In genomic region chr15:18748574-18749246, GRCm38 (mm10) we compare ENCODE assay signal across 11 mouse cellular contexts.
DNase-seq lines count a peak whose midpoint lies in the region; ATAC-seq lines count a peak whose summit lies in the region.
"Had no signal": no experiment of that assay in that cellular context is flagged by ENCODE, and none has a peak within 500 bp of the region (broad histone marks: within the 10 kb centered on the region; RNA-seq: fewer than 3 reads in every experiment).

No protein-coding gene starts in this region.

- ATAC-seq in CD4-positive, CD25-positive, alpha-beta regulatory T cell, adult 4 months: no peak

- DNase-seq in embryo, embryonic 11 days: peak; percentile 1
- no peak for DNase-seq in embryo, embryonic 9.5 days (ENCODE audit: extremely low spot score)
- DNase-seq in frontal cortex, adult 2 months (ENCODE audit: extremely low spot score in 1 of 2, low spot score in 1 of 2): peak; percentile 30 to 68
- DNase-seq in layer of hippocampus, postnatal 14 days (ENCODE audit: low spot score in 2 of 2): peak; percentile 69 to 91
- peak; percentile 22 to 28 for DNase-seq in right cerebral cortex, adult 2 months (ENCODE audit: low spot score in 2 of 2)
- DNase-seq in urinary bladder, postnatal 10 days (ENCODE audit: low spot score): no peak
- DNase-seq in gastrocnemius, adult 18-20 months (ENCODE audit: low spot score): no peak
- DNase-seq: kidney, postnatal 14 days; lung, postnatal 10 days; midbrain, embryonic 14.5 days had no signal

Comparison
In these comparisons a context has a peak if more than half of its experiments do, and no peak if none do; other contexts are left out.
1. DNase-seq: peak in embryo, embryonic 11 days (single experiment), frontal cortex, adult 2 months (2 of 2), layer of hippocampus, postnatal 14 days (2 of 2) and right cerebral cortex, adult 2 months (2 of 2); none in embryo, embryonic 9.5 days (single experiment), urinary bladder, postnatal 10 days (single experiment) and gastrocnemius, adult 18-20 months (single experiment).